Mouse (Mus musculus) testis, adult 2 months (tissue): ENCODE measurements around the gene Spats1. TPM values are rescaled to one million over a fixed set of nuclear protein-coding genes. Genes with fewer than 3 reads are reported as not detected.
A peak's percentile ranks its signal among the peaks of the same experiment; 100 is the strongest.

ENCODE experiments used
- H3K27ac ChIP-seq: fragments of 200-500 bp; 2 replicates; pipeline ENCODE4 v1.5.1; 2012; ENCODE audit warnings: low read depth, low read length; ENCODE audit not compliant: control insufficient read depth, insufficient read depth
- H3K27me3 ChIP-seq: fragments of 200-500 bp; 2 replicates; pipeline ENCODE4 v1.6.1; 2012; ENCODE audit warnings: mild to moderate bottlenecking, low read length, moderate library complexity; ENCODE audit not compliant: control insufficient read depth, insufficient read depth
- H3K36me3 ChIP-seq: fragments of 200-500 bp; 2 replicates; pipeline ENCODE4 v1.6.1; 2012; ENCODE audit warnings: mild to moderate bottlenecking, low read length; ENCODE audit not compliant: control insufficient read depth, insufficient read depth
- H3K4me1 ChIP-seq: fragments of 200-500 bp; 2 replicates; pipeline ENCODE4 v1.6.1; 2012; ENCODE audit warnings: low read length; ENCODE audit not compliant: control insufficient read depth, insufficient read depth
- H3K4me3 ChIP-seq: fragments of 200-500 bp; 2 replicates; pipeline ENCODE4 v1.5.1; 2012; ENCODE audit warnings: low read depth, mild to moderate bottlenecking, low read length, moderate library complexity, mixed read lengths; ENCODE audit not compliant: control insufficient read depth
- CTCF ChIP-seq: fragments of 200-500 bp; IDR thresholded peaks from 2 replicates; pipeline ENCODE4 v1.5.1; 2012; ENCODE audit warnings: low read depth, mild to moderate bottlenecking, inconsistent platforms, low read length, moderate library complexity; ENCODE audit not compliant: control insufficient read depth, insufficient read depth, insufficient replicate concordance
- POLR2A ChIP-seq: fragments of 200-500 bp; IDR thresholded peaks from 2 replicates; pipeline ENCODE4 v1.6.1; 2012; ENCODE audit warnings: low read depth, mild to moderate bottlenecking, inconsistent platforms, low read length, moderate library complexity; ENCODE audit not compliant: control insufficient read depth
- polyA plus RNA-seq: library from polyadenylated mRNA; depleted of rRNA; stranded (reverse); fragments of >200 nt; gene quantifications from 2 replicates; pipeline ENCODE4 v1.2.3, GENCODE M21; 2012

The Spats1 gene
- polyA plus RNA-seq, 1 experiment, result 23.3 TPM

- Histone ChIP-seq H3K4me3 (no peak overlapping the region), H3K4me1 (0 out of 2 replicates have a peak, but pooled peaks cover 3% of the 10 kb centered on the region), H3K36me3 (no peaks in the 10 kb centered on the region), H3K27me3 (no peaks in the 10 kb centered on the region), H3K27ac (no peak overlapping the region)
- TF ChIP-seq CTCF (no peak), POLR2A (no peak)
Observed at GRCm38 (mm10) chr17:45490532-45491154, 15.4 kb upstream of the Spats1 start.

- no peak overlapping the region for H3K27ac ChIP-seq
- H3K36me3 ChIP-seq, result no peaks in the 10 kb centered on the region
- no peak overlapping the region for H3K4me3 ChIP-seq
- TF ChIP-seq CTCF, result no peak
- TF ChIP-seq POLR2A, result no peak
- no peaks in the 10 kb centered on the region for H3K4me1 ChIP-seq
- H3K27me3 ChIP-seq, result no peaks in the 10 kb centered on the region
Observed at GRCm38 (mm10) chr17:45489736-45490135, 14.5 kb upstream of the Spats1 start.

- Histone ChIP-seq H3K4me3 (no peak overlapping the region), H3K27ac (no peak overlapping the region), H3K36me3 (no peaks in the 10 kb centered on the region), H3K4me1 (no peaks in the 10 kb centered on the region), H3K27me3 (no peaks in the 10 kb centered on the region)
- TF ChIP-seq POLR2A (no peak), CTCF (no peak)
Observed at GRCm38 (mm10) chr17:45488321-45489254, 13.4 kb upstream of the Spats1 start.

- H3K27ac ChIP-seq, result no peak overlapping the region
- H3K36me3 ChIP-seq, result no peaks in the 10 kb centered on the region
- TF ChIP-seq POLR2A, result no peak
- TF ChIP-seq CTCF, result no peak
- H3K4me3 ChIP-seq, result no peak overlapping the region
- H3K4me1 ChIP-seq, result no peaks in the 10 kb centered on the region
- no peaks in the 10 kb centered on the region for H3K27me3 ChIP-seq
Observed at GRCm38 (mm10) chr17:45487216-45487615, 12.0 kb upstream of the Spats1 start.

GRCm38 (mm10) chr17:45485581-45485980, 10.4 kb upstream of the Spats1 start:
- no peak overlapping the region for H3K4me3 ChIP-seq
- no peaks in the 10 kb centered on the region for H3K36me3 ChIP-seq
- no peaks in the 10 kb centered on the region for H3K27me3 ChIP-seq
- TF ChIP-seq CTCF, result no peak
- H3K27ac ChIP-seq, result no peak overlapping the region
- no peaks in the 10 kb centered on the region for H3K4me1 ChIP-seq

- Histone ChIP-seq H3K27me3 (no peaks in the 10 kb centered on the region), H3K36me3 (no peaks in the 10 kb centered on the region), H3K4me3 (no peak overlapping the region), H3K27ac (no peak overlapping the region), H3K4me1 (no peaks in the 10 kb centered on the region)
- no peak for TF ChIP-seq POLR2A
- TF ChIP-seq CTCF, result no peak
Observed at GRCm38 (mm10) chr17:45480429-45480828, 5.2 kb upstream of the Spats1 start.

GRCm38 (mm10) chr17:45478234-45478825, 3.1 kb upstream of the Spats1 start:
- TF ChIP-seq CTCF (peak; percentile 98), POLR2A (no peak)
- Histone ChIP-seq H3K36me3 (no peaks in the 10 kb centered on the region; the same call in 1 of the 2 replicates), H3K4me3 (no peak overlapping the region), H3K27ac (no peak overlapping the region), H3K27me3 (no peaks in the 10 kb centered on the region), H3K4me1 (peaks cover 11% of the 10 kb centered on the region)
